Mouse (Mus musculus) spleen, postnatal 14 days (tissue): Measurements from ENCODE around the gene Ppp3ca.
"Not testable (repeated sequence)": the region's sequence is repeated elsewhere in the genome, so short reads cannot be mapped to it uniquely, and the experiment has no call there.

Experiments used
- DNase-seq, 2 experiments: peaks; one replicate each; pipeline ENCODE4 v3.0.0; 2021 to 2022; ENCODE audit warnings: low spot score in 2 of 2

Gene Ppp3ca

DNA sequence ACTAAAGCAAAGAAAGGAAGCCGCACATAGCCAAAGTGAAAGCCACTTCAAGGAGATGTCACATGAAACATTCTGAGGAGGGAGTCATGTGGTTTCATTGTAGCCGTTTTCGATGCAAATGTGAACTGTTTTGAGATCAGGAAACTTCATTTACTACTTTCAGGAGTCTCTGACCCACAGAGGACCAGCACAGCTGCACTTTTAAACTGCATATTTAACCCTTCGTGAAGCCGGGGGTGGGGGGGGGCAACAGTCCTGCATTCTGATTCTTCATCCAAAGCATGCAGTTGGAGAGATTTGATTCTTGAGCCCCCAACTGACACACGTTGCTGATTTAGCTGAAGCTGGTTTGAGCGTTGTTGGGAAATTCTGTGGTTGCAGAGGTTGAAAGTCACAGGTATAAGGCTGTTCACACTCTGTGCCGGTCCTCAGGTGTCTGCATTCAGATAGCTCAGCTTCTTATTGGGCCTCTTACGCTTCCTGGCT, 18.2 kb downstream of the Ppp3ca start:
- DNase-seq = no peak

GRCm38 (mm10) chr3:136689793-136690543, 20.0 kb downstream of the Ppp3ca start:
- DNase-seq = no peak

DNA sequence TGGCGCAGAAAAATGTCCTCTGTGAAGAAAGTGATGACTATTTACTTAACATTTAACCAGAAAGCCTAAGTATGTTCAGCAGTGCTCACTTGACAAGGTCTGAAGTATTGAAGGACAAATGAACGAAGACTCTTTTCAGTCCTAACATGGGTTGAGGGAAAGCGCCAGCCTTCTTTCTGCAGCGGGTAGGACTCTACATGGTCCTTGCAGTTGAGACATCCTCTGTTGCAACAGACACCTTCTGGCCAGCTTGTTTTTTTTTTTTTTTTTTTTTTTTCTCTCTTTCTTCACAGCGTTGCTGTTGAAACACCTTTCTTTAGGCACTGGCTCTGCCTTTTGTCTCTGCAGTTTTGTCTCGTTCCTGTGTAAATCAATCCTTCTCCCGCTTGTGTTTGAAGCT, 22.1 kb downstream of the Ppp3ca start:
- DNase-seq = no peak

DNA sequence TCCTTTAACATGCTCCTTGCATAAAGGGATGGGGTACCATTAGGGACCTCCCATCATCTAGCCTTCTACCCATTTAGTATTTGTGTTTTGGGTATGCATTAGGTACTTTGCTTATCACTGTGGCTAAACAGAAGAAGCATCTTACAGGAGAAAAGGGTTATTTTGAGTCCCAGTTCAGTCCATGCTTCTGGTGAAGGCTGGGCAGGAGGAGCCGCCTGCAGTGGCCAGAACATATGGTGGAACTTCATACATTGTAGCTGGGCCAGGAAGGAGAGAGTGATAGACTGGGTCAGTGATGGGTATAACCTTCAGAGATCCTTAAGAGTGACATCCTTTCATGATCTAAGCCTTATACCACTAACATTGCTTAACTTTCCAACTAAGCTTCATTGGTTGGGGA, 23.6 kb downstream of the Ppp3ca start:
- DNase-seq = no peak

- DNase-seq = no peak
Observed at GRCm38 (mm10) chr3:136697626-136698191, 27.8 kb downstream of the Ppp3ca start.

DNA sequence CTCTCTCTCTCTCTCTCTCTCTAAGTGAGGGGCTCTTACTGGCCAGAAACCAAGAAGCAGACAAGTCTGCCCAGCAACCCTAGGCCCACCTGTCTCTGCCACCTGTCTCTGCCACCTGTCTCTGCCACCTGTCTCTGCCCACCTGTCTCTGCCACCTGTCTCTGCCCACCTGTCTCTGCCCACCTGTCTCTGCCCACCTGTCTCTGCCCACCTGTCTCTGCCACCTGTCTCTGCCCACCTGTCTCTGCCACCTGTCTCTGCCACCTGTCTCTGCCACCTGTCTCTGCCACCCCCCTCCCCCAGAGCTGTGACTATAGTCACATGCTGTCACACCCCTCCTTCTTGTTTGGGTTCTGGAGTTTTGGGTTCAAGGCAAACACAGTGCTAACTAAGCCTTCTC, 29.8 kb downstream of the Ppp3ca start:
- DNase-seq = not testable (repeated sequence)

DNA sequence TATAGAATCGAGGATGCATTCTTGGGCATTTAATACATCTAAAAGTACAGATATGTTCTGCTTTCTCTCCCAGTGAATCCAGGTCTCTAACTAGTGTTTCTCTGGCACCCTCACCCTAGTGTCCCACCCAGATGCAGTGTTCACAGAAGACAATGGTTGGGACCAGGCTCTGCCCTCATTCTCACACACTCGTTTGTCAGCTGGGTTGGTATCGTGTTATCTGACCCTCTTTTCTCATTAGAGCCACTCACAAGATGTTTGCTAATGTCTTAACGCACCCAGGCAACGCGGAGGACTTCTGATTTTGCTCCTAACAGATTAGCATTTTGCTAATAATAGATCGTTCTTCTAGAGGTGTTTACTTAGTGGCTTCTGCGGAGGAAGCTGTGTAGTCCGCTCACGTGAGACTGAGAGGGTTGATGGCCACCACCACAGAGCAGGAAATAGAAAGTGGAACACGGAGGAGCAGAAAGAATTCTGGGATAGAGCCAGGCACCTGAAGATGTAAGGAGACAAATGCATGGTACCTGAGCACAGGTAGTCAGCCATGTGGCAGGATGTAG, 30.6 kb downstream of the Ppp3ca start:
- no peak for DNase-seq

GRCm38 (mm10) chr3:136702861-136703260, 32.9 kb downstream of the Ppp3ca start:
- DNase-seq = no peak

GRCm38 (mm10) chr3:136704515-136705247, 34.8 kb downstream of the Ppp3ca start:
- no peak for DNase-seq

DNA sequence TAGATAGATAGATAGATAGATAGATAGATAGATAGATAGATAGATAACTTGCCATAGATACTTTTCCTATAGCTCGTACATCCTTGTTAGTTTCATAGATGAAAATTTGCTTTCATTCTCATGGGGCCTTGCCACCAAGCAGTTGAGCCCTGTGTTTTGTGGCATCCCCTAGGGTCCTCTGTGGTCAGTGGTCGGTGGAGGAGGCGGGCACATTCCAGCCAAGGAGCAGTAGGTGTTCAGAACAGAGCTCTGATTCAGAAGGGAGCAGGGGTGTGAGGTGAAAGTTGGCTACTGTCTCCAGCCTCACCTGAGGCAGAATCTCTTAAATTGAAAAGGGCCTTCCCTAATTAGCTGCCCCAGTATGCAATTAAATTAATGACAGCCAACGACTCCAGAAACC, 36.1 kb downstream of the Ppp3ca start:
- no peak for DNase-seq

- no peak for DNase-seq
Observed at GRCm38 (mm10) chr3:136706771-136707170, 36.8 kb downstream of the Ppp3ca start.

GRCm38 (mm10) chr3:136707222-136708019, 37.5 kb downstream of the Ppp3ca start:
- DNase-seq = no peak

GRCm38 (mm10) chr3:136708230-136708629, 38.3 kb downstream of the Ppp3ca start:
- DNase-seq = no peak

DNA sequence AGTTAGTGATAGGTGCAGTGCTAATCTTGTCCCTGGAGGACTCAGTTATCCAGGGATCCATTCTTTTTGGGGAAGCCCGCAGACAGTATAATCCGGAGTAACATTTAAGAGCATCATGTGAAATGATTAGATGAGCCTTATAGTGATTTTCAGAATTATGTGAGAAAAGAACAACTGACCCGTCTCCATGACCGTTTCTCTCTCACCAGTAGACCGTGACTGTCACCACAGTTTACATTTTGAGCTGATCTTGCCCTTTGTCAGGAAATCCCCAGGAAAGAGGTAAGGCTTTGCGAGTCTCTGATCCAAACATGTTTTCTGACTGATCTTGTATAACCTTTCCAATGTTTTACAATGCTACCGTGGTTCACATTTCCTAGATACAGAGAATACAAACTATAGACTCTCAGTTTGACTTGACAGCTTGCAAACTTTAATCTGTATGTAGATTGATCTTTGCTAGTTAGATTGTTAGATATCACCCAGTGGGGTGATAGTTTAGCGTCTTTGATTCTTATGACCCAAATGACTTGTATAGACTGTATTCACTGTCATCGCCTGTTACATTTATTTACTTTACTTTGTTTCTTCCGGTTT, 40.5 kb downstream of the Ppp3ca start:
- no peak for DNase-seq

DNA sequence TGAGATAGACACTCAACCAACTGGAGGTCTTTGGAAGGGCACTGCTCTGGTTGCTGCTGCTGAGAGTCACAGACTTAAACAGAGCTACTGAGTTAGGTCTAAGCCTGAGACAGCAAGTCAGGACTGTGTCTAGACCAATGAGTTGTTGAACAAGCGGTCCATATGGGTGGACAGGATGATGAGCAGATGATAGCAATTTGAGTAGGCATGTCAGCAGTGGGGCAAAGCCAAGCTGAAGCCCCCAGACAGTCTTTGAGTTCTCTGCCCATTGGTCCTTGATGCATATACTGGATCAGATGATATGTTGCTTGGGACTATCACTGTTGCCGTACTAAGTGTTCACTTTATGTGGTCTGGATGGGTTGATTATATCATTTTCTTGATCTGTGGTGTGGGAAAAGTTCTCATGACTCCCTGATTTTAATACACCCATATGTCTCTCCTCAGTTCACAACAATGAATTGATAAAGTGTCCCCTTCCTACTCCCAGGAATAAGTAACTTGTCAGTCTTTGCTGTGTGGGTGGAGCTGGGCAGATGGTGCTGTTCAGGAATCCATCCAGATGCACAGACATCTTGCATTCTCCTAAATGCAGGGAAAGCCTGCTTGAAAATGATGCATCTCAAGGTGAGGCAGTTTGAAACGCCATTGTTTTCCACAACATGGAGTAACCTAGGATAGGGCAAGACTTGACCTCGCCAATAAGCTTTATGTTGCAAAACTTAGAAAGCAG, 44.5 kb downstream of the Ppp3ca start:
- no peak for DNase-seq

DNA sequence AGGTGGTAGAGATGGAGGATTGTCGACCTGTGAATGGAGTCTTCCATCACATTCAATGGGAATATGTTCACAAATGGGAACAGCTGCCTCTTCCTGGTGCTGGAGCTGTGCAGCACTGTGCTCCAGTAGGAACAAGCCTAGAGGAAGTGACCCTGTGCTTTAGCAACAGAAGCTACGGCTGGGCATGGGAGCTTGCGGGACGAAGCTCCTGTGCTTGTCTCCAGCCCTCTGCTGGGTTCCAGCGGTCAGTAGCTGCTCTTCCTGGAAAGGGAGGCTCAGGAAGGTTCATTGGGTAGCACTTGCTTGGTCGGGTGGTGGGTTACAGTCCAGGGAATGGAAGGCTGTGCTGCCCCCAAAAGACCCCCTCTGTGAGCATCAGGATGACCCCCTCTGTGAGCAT, 46.3 kb downstream of the Ppp3ca start:
- DNase-seq = no peak

- DNase-seq = no peak
Observed at GRCm38 (mm10) chr3:136718412-136718811, 48.5 kb downstream of the Ppp3ca start.

DNA sequence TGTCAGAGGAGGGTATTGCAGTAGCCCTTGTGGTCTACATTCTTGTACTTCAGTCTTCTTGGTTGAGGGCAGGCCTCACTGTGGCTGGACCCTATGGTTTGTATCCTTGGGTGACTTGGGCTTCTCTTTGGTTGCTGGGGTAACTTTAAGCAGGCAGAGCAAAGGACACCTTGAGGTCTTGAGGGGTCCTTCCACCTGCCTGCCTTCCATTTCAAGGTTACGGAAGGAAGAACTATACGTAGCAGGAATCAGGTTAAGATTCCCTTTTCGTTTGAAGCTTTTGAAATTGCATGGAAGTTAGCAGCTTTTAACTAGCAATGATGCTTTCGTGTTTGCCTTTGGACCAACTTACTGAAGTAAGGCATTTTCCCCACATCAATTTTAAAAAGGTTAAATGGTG, 51.3 kb downstream of the Ppp3ca start:
- no peak for DNase-seq

GRCm38 (mm10) chr3:136721804-136722427, 52.0 kb downstream of the Ppp3ca start:
- no peak for DNase-seq

- no peak for DNase-seq
Observed at GRCm38 (mm10) chr3:136722493-136722892, 52.6 kb downstream of the Ppp3ca start.
